Mouse (Mus musculus): ENCODE measurements around the gene Aup1.

Gene Aup1

DNA sequence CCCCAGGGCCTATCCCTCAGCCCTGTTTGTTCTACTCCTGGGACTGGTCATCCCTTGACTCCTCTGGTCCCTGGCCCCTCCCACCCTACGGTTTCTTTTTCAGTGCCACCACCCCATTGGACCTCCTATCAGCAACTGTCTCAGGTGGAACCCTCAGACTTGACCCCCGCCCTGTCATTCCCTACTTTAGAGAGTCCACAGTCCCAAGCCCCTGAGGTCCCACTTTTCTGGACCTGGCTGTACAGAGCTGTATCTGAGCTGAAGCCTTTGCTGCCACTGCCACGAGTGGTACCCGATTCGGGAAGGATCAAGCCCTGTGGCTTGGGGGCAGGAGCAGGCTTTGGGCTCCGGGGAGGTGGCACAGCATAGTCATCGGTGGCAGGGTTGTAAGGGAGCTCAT, 23.2 kb upstream of the Aup1 start:
- no peak for DNase-seq (ENCODE audit: low read depth, low spot score)

DNA sequence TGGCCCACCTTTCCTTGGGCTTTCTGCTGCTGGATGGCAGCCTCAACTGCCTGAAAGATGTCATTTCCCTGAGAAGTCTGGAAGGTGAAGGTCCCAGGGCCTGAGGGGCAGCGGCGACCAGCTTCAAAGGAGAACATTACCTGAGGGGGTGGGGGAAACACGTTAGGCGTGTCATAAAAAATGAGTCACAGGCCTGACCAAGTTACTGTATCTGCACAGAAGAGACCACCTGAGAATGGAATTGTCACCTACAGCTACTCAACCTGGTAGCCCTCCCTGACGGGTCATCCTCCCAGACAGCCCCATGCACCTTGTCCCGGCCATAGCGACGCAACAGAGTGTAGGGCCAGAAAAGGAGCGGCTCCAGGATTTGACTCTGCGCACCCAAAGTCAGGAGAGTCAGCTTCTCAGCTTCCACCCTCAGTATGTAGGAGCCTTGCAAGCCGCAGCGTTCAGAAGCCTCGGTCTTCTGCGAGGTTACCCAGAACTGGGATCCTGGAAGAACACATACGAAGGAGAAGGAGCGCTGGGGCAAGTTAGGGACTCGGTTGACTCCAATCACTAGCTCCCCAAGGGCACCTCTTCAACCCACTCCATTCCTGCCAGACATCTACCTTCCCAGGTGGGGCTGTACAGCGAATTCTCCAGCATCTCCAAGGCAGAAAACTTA, 22.3 kb upstream of the Aup1 start:
- no peak for DNase-seq (ENCODE audit: low read depth, low spot score)

DNA sequence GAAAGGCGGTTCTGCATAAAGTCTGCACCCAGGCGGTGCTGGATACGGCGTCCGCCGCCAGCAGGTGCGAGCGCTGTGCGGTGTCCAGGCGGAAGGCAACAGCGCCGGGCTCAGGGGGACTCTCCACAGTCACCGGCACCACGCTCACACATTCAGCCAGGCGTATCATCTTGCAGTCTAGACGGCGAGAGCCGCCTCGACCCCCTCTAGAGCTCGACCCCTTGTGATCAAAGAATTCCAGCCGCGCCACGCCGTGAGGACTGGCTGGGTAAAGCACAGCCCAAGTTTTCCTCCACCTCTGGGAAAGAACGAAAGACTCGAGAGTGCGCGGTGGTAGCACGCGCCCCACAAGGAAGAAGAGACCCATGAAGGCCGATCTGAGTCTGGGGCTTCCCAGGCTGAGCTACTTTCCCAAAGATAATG, 21.5 kb upstream of the Aup1 start:
- no peak for DNase-seq (ENCODE audit: low read depth, low spot score)

DNA sequence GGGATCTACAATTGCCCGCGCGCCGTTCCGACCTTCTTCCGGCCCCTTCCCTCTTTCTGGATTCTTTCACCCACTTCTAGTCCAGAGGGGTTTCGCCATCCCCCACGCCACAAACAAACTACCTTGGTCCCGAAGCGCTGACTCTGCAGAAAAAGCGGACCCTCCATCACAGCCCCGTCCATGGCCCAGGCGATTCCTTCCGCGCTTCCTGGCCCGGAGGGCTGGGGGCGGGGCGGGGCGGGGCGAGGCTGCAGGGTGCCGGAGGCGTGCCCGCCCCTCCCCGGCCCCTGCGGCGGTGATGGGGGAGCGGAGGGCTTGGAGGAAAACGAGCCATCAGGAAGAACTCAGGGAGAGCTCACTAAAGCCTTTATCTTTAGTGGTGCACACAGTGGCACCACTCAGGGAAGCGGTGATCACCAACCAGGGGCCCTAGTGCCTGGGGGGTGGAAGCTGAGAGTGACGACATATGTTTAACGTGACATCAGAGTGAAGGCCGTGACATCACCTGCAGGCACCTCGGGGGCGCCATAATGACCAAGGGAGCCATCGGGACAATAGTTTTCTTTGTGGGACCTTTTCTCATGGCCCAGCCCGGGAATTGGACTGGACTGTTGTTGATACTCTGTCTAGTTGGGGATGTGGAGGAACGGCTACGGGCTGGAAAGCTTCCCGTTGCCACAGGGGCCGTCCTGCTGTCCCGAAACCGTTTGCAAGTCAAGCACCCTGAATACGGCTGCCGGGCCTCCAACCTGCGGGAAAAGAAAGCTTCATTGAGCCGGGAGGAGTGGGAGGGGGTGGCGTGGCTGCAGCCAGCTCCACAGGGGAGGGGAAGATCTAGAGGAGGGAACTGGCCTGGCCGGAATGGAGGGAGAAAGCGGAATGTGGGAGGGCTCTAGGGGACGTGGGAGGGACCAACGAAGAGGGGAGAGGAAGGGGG, 20.8 kb upstream of the Aup1 start, which contains the start of the genes Dok1 and Loxl3:
TSS of gene Dok1 (minus strand) at position 223 of the 937 bp plus-strand sequence.
TSS of gene Loxl3 (plus strand) at position 925 of the 937 bp plus-strand sequence.
- DNase-seq (ENCODE audit: low read depth, low spot score), result peak; percentile 45

DNA sequence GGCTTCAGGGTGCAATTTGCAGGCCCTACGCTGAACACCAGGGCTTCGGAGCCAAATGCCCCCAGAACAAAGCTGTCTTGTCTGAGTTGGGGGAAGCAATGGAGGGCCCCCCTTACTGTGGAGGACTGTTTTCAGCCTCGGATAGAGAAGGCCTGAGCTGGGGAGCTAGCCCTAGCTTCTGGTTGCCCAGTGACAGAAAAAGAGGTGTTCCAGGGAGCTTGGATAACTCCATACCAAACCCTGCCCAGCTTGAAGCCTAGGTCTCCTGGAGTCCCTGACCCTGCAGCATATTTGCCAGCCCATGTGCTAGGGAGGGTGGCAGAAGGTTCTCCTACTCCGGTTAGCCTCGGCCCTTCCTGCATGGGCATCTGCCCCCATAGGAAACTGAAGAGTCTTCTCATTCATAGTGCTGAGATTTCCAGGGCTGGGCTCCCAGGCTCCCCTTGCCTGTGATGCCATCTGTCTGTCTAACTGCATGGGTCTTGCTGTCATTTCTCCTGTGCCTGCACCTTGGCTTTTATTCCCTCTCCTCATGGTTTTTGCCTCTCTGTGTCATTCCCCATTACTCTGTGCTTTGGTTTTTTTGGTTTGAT, 19.8 kb upstream of the Aup1 start:
- DNase-seq (ENCODE audit: low read depth, low spot score), result no peak

DNA sequence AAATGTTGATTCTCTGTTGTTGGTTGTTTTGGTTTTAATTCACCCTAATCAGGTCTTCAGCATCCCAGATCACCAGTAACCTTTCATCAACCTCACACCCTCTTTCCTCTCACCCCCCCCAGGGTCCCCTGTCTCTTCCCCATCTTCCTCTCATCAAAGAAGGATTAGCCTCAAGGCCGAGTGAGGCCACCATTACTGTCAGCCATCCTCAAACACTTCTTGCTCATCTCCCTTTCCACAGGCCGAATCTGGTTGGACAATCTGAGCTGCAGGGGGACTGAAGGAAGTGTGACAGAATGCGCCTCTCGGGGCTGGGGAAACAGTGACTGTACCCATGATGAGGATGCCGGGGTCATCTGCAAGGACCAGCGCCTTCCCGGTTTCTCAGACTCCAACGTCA, 17.1 kb upstream of the Aup1 start:
- DNase-seq (ENCODE audit: low read depth, low spot score), result no peak

DNA sequence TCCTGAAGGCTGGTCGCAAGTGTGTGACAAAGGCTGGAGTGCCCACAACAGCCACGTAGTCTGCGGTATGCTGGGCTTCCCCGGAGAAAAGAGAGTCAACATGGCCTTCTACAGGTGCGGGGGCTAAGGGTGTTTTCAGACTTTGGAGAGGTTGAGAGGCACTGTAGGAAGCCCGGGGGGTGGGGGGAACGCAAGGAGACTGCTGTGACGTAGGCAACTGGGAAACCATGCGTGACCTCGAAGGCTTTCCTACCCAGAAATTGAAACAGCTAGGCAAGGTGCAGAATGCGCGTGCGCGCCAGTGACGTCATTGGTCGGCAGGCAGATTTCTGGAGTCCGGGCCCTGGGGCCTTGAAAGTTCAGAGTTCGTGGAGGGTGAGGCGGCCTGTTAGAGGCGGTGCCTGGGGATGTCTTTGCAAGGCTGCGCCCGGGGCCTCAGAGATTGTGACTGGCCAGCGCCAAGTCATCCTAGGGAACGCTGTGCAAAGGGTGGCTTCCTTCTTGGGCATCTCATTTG, 15.8 kb upstream of the Aup1 start:
- peak; percentile 87 for DNase-seq (ENCODE audit: low read depth, low spot score)

DNA sequence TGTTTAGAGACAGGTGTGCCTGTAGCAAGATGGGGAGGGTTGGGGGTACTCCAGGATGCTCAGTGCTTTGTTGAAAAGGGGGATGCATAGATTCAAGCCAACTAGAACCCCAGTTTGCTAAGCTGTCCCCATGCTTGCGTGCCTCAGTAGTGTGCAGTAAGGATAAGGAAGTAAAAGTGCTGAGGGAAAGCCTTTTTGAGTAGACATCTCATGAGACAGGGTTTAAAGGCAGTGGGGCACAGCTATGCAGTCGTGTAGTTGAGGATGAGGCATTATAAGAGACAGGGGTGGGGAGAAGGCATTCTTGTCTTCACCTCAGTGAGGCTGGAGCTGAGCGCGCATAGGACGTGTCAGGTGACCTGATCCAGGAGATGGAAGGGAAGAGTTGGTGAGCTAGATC, 13.7 kb upstream of the Aup1 start:
- DNase-seq (ENCODE audit: low read depth, low spot score), result no peak

DNA sequence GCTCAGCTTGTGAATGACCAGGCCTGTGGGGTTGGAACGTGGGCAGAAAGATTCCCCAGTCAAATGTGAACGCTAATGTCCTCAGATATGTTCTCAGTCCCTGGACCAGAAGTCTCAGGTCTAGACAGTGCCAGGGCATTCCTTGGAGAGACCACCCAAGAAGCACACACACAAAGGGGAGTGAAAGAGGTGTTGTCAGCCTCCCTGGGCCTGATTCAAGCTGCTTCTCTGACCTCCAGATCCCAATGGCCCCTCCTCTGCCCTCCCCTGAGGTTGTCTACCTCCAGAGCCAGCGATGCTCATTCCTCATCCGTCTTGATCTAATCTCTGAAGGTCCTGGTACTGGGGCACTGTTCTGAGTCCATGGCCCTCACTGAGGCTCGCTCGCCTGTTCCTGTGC, 10.8 kb upstream of the Aup1 start:
- DNase-seq (ENCODE audit: low read depth, low spot score), result no peak

DNA sequence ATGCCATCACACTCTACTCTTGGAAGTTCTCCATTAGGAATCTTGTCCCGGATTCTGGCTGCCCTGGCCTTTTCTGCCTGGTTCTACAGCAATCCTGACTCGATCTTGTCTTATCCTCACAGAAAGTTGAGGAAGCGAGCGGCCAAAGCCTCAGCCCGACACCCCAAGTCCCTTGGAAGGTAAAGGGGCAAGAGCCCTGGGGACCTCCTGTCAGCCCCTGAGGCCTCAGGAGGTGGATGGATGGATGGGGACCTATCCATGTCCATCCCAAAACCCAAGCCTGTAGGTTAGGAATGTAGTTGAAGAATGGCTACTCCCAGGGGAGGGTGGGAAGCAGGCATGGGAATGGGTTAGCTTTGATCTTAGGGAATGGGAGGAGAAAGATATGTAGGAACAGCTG, 10.3 kb upstream of the Aup1 start:
- DNase-seq (ENCODE audit: low read depth, low spot score), result no peak

DNA sequence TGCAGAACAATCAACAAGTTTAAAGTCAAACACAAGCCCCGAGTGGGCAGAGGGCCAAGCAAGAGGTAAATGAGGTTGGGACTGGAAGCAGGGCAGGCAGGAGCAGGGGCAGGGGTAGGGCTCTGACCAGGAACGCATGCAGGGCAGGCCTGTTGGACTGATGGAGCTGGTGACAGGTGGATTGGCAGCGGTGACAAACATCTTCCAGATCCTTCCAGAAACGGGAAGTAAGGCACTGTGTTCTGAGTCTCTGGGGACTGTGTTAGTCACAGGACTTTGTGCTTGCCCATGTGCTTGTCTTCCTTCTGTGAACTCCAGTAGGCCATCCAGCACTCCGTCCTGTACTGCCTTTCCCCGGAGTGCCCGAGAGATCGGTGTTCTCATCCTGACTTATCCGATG, 9.6 kb upstream of the Aup1 start:
- peak; percentile 22 for DNase-seq (ENCODE audit: low read depth, low spot score)

DNA sequence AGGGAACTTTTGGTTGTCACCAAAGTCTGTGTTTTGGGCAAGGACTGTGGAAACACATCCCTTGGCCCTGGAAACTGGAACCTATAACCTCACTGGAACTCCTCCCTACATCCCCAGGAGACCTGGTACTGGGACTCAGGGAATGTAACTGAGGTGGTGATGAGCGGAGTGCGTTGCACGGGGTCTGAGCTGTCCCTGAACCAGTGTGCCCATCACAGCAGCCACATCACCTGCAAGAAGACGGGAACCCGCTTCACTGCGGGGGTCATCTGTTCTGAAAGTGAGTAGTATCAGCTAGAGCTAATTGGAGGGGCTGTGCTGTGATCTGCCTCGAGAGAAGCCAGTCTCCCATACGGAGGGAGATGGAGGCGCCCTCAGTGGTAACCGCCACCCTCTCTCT, 5.0 kb upstream of the Aup1 start:
- DNase-seq (ENCODE audit: low read depth, low spot score), result no peak

DNA sequence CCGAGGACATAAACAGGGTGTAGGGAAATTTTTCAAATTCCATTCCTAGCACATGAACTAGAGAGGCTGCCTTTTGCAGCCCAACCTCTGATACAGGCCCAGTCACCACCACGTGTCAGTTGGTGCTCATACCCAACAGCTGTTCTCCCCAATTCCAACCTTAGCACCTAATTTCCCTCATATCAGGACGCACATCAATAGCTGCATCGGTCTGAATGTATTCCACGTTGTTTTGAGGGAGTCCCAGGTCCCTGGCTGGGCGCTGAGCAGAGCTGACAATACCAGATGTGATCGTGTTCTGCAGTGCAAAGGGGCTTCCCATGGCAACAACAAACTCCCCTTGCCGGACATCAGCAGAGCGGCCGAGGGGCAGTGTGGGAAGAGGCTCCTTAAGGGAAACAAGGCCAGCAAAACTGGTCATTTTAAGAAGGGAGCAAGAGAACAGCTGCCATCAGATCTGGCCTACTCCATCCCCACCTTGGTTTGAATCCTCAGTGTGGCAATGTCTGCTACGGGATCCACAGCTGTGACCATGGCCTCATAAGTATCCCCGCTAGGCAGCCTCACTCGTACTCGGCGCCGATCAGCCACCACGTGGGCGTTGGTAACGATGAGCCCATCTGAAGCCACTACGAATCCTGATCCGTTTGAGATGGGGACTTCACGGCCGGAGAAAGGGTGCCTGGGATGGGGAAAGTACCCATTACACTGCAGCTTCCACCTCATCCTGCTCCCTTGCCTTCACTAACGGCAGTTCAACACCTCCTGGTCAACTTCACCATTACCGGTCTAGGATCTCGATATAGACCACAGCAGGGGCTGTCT, 973 bp upstream of the Aup1 start:
- peak; percentile 63 for DNase-seq (ENCODE audit: low read depth, low spot score)

DNA sequence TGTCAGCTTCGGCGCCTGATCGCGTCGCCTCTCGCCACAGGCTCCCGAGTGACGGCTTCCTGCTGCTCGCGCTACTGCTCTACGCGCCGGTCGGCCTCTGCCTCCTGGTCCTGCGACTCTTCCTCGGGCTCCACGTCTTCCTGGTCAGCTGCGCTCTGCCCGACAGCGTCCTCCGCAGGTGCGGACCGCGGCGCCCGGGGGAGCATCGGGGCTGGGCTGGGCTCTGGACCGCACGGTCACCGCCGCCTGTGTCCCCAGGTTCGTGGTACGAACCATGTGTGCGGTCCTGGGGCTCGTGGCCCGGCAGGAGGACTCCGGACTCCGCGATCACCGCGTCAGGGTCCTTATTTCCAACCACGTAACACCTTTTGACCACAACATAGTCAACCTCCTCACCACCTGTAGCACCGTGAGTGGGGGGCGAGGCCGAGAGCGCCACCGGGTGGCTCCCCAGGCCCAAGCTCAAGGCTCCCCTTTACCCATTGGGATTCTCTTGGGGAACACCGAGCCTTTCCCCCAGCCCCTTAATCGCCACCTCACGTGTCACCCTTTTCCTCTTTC, 630 bp downstream of the Aup1 start, which contains the start of gene Htra2:
TSS of gene Htra2 (minus strand) at position 403 of the 561 bp plus-strand sequence.
- DNase-seq (ENCODE audit: low read depth, low spot score), result peak; percentile 24

DNA sequence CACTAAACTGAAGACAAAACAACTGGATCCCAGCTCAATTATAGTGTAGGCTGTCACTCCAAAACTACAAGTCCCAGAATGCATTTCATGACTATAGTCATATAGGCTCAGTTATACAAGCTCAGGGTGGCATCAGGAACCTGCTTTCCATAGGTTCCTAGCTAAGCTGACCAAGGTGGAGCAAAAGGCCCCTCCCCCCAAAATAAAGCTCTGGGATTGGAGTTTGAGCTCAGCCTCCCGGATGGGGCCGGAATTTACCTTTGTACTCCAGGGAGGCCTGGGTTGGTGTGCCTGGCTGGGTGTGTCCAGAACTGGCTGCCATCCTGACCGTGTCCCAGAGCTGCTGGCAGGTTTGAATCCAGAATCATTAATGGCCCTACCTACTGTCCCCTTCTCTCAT, 3.5 kb downstream of the Aup1 start, which contains the start of gene Dqx1:
TSS of gene Dqx1 (plus strand) at position 55 of the 400 bp plus-strand sequence.
- DNase-seq (ENCODE audit: low read depth, low spot score), result peak; percentile 78

DNA sequence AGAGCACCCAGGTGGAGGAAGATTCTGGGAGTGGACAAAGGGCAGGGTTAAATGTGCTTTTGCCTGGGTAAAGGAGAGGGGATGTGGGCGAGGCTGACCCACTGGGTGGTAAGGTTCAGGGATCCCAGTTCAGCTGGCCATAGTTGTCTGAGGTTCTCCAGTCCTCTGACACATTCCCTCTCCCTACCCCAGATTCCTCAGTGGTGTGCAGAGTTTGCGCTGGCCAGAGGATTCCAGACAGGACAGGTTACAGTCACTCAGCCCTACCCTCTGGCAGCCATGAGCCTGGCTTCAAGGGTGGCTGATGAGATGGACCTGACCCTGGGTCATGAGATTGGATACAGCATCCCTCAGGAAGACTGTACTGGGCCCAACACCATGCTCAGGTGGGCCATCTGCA, 4.4 kb downstream of the Aup1 start:
- no peak for DNase-seq (ENCODE audit: low read depth, low spot score)

DNA sequence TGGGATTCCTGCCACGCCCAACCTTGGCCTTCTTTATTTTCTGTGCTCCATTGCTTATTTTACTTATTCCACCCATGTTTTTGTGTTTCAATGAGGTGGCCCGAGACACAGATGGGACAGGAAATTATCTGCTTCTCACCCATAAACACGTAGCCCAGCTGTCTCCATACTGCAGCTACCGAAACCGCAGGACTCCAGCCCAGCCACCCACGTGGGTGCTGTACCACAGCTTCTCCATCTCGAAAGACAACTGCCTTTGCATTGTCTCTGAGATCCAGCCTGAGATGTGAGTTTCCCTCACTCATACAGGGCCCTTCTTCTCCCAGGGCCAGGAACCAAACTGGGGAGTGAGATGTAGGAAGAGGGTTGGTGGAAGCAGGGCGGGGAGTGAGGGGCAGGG, 11.7 kb downstream of the Aup1 start:
- no peak for DNase-seq (ENCODE audit: low read depth, low spot score)

DNA sequence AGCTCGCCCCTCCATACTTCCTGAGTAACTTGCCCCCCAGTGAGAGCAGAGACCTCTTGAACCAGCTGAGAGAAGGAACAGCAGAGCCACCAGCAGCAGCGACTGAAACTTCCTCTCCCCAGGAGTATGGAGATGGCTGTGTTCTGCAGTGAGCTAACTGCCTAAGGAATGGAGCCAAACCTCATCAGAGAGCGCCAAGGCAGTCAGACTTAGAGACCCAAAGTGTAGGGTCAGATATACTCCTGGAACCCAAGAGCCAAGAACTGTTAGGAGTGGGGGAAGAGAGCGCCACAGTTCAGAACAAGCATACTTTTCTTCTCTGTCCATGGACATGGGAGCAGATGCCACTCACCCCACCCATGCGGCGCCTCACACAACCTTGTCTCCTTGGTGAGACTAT, 12.1 kb downstream of the Aup1 start:
- DNase-seq (ENCODE audit: low read depth, low spot score), result no peak

DNA sequence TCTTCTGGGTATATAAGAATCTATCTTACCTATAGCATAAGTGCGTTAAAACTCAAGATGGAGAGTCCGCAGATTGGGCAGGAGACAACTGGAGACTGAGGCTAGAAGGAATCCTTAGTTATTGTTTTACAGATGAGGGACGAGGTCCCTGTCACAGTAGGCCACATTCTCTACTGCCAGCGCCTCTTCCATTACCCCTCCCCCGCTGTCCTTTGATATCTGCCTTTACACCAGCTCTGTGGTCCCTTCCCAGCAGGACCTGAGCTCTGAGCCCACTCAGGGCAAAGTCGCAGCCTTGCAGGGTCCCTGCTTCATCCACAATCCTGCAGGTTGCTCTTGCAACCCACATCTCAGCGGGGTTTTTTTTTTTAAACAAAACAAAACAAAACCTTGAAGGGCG, 13.9 kb downstream of the Aup1 start:
- DNase-seq (ENCODE audit: low read depth, low spot score), result no peak

DNA sequence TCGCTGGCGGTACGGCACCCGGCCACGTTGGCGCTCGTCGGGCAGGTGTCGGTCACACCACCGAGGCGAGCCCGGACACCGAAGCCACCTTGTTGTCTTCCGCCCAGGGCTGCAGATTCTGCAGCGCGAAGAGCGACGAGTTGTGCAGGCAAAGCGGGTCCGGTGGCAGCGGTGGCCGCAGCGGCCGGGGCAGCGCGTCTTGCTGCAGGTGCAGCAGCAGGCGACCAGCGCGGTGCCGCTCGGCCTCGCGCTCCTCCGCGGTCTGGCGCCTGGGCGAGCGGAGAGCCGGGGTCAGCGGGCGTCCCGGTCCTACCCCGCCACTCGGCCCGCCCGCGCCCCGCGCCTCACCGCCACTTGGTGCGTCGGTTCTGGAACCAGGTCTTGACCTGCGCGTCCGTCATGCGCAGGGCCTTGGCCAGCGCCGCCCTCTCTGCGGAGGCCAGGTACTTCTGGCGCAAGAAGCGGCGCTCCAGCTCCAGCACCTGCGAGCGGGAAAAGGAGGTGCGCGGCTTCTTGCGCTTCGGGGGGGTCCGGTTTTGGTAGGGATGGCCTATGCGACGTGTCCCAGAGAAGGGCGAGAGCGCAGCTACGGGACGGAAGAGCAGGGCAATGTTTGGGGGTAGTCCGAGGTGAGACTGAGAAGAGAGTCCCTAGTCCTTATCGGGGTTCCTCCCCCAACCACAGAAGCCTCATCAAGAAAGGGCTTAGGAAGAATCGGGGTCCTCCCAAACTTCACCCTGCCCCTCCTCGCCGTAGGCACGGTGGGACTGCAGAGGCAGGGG, 14.6 kb downstream of the Aup1 start:
- DNase-seq (ENCODE audit: low read depth, low spot score), result no peak

Data from brain, adult 2 months (tissue).